In genomic region chr12:17711731-17712388, GRCm38 (mm10) we compare ENCODE assay signal across 12 mouse cellular contexts. TPM values are rescaled to one million over a fixed set of nuclear protein-coding genes. Genes with fewer than 3 reads are reported as not detected.
DNase-seq lines count a peak whose midpoint lies in the region; ATAC-seq and TF ChIP-seq lines count a peak whose summit lies in the region.
"Had no signal": no experiment of that assay in that cellular context is flagged by ENCODE, and none has a peak within 500 bp of the region (broad histone marks: within the 10 kb centered on the region; RNA-seq: fewer than 3 reads in every experiment).

No protein-coding gene starts in this region.

- peaks cover 47% of the 10 kb centered on the region for H3K4me1 ChIP-seq in heart, embryonic 10.5 days
- peaks cover 40% of the 10 kb centered on the region for H3K4me1 ChIP-seq in lung, adult 2 months (ENCODE audit: control insufficient read depth, insufficient read depth, low read length)
- H3K4me1 ChIP-seq in liver, embryonic 16.5 days (ENCODE audit: control insufficient read depth, low read depth, low read length), result peaks cover 27% of the 10 kb centered on the region

- no peak overlapping the region for H3K4me3 ChIP-seq in heart, embryonic 10.5 days
- H3K4me3 ChIP-seq in lung, adult 2 months (replicated peaks; ENCODE audit: extremely low read depth, low read depth, low read length), result no peak overlapping the region
- H3K4me3 ChIP-seq in liver, embryonic 16.5 days (ENCODE audit: low read depth, low read length), result no peak overlapping the region
- H3K4me3 ChIP-seq: hindbrain, embryonic 13.5 days had no signal

- 56% methylated on average over 6 of the region's 6 CpGs for WGBS in heart, embryonic 10.5 days
- 48% methylated on average over 6 of the region's 6 CpGs for WGBS in lung, adult 2 months
- WGBS in liver, embryonic 16.5 days (ENCODE audit: insufficient replicate concordance), result 48% methylated on average over 6 of the region's 6 CpGs

- intact Hi-C loops in heart, postnatal 36 days (cut with DNase I), result no loop called here
- intact Hi-C loops in left cerebral cortex, postnatal 36 days (cut with DNase I), result no loop called here

- H3K9me3 ChIP-seq in heart, embryonic 10.5 days, result no peaks in the 10 kb centered on the region
- no peaks in the 10 kb centered on the region for H3K9me3 ChIP-seq in liver, embryonic 16.5 days (replicated peaks; ENCODE audit: control insufficient read depth, low read length)
- H3K9me3 ChIP-seq: hindbrain, embryonic 13.5 days had no signal

- no peak for TF ChIP-seq CTCF in lung, adult 2 months (IDR thresholded peaks at IDR 0.05; ENCODE audit: insufficient read depth, low read length)

- H3K27ac ChIP-seq in heart, embryonic 10.5 days, result 0 out of 2 replicates have a peak overlapping the region, but pooled peaks have one; percentile 10
- no peak overlapping the region for H3K27ac ChIP-seq in liver, embryonic 16.5 days (ENCODE audit: low read length)
- H3K27ac ChIP-seq: hindbrain, embryonic 13.5 days had no signal

- H3K4me2 ChIP-seq in liver, embryonic 16.5 days (ENCODE audit: low read depth, low read length), result no peak overlapping the region
- H3K4me2 ChIP-seq: hindbrain, embryonic 13.5 days; lung, embryonic 14.5 days had no signal

- ATAC-seq in liver, embryonic 16.5 days (ENCODE audit: low read depth), result peak; percentile 52
- ATAC-seq: activated CD4-positive, CD25-positive, alpha-beta regulatory T cell, adult 4 months; intestine, postnatal 0 days had no signal

- H3K27me3 ChIP-seq in heart, embryonic 10.5 days (ENCODE audit: insufficient read depth, poor library complexity, severe bottlenecking), result no peaks in the 10 kb centered on the region
- no peaks in the 10 kb centered on the region for H3K27me3 ChIP-seq in liver, embryonic 16.5 days (ENCODE audit: control insufficient read depth, insufficient read depth, low read depth, low read length)
- H3K27me3 ChIP-seq: hindbrain, embryonic 13.5 days had no signal

- no peaks in the 10 kb centered on the region for H3K36me3 ChIP-seq in heart, embryonic 10.5 days
- H3K36me3 ChIP-seq in liver, embryonic 16.5 days (ENCODE audit: control insufficient read depth, insufficient read depth), result no peaks in the 10 kb centered on the region
- H3K36me3 ChIP-seq: hindbrain, embryonic 13.5 days had no signal

- DNase-seq in heart, embryonic 10.5 days (ENCODE audit: low spot score), result no peak
- no peak for DNase-seq in heart, postnatal 36 days
- peak; percentile 44 for DNase-seq in lung, postnatal 36 days
- DNase-seq in lung, adult 2 months, result no peak
- DNase-seq in spleen, postnatal 4 days (ENCODE audit: low spot score in 2 of 2), result no peak
- DNase-seq in left cerebral cortex, postnatal 36 days (ENCODE audit: low spot score in 2 of 2), result no peak
- no peak for DNase-seq in adrenal gland, adult 18-20 months (ENCODE audit: low spot score in 2 of 2)
- DNase-seq: lung, embryonic 14.5 days had no signal

- no peak for TF ChIP-seq POLR2A in lung, adult 2 months (IDR thresholded peaks at IDR 0.05; ENCODE audit: borderline replicate concordance, extremely low read depth, low read depth, low read length)

- H3K9ac ChIP-seq in liver, embryonic 16.5 days (ENCODE audit: low read depth, low read length), result no peak overlapping the region
- H3K9ac ChIP-seq: hindbrain, embryonic 13.5 days; lung, embryonic 14.5 days had no signal

RNA-seq across cellular contexts. Expression of gene Hpcal1, which starts 21.2 kb away (rescaled TPM):
- polyA plus RNA-seq in heart, embryonic 10.5 days (2016; fragmentation: Nextera tagmentation; extraction: Ambion mirVana), result 18.4 and 25.4 TPM in 2 replicates
- 10 to 100 TPM; 18.7 to 24.7 TPM for total RNA-seq in heart, postnatal 36 days (2021)
- polyA plus RNA-seq in lung, adult 2 months (2012; rRNA removed), result 188 and 222 TPM in 2 replicates
- polyA plus RNA-seq in liver, embryonic 16.5 days (2015; fragmentation: Nextera tagmentation; extraction: Ambion mirVana), result 22.2 and 23.6 TPM in 2 replicates
- 10 to 100 TPM; 82.6 to 94.5 TPM for total RNA-seq in left cerebral cortex, postnatal 36 days (2021)
- total RNA-seq in adrenal gland, adult 18-20 months (2021), result 10 to 100 TPM; 23.2 to 25.2 TPM
